Mouse (Mus musculus) cerebellum, adult (tissue): ENCODE measurements around the gene Prkca.

ENCODE experiments used
- ATAC-seq: cut with Nextera tagmentation; 2 replicates; pipeline ENCODE4 v1.9.2; 2017; ENCODE audit warnings: mild to moderate bottlenecking, moderate library complexity, mixed read lengths; ENCODE audit not compliant: insufficient number of reproducible peaks, low FRiP score, low TSS enrichment

Prkca gene

GRCm38 (mm10) chr11:108032568-108032967, 311.2 kb downstream of the Prkca start:
- ATAC-seq, result no peak

- no peak for ATAC-seq
Measured at GRCm38 (mm10) chr11:108030956-108031604, 312.6 kb downstream of the Prkca start.

GRCm38 (mm10) chr11:108029321-108029720, 314.4 kb downstream of the Prkca start:
- no peak for ATAC-seq

GRCm38 (mm10) chr11:108028398-108028797, 315.3 kb downstream of the Prkca start:
- no peak for ATAC-seq

GRCm38 (mm10) chr11:108025726-108026425, 317.9 kb downstream of the Prkca start:
- ATAC-seq, result peak; percentile 52

- ATAC-seq, result peak; percentile 59
Measured at GRCm38 (mm10) chr11:108023188-108023587, 320.5 kb downstream of the Prkca start.

- no peak for ATAC-seq
Measured at GRCm38 (mm10) chr11:108020889-108021288, 322.8 kb downstream of the Prkca start.

- no peak for ATAC-seq
Measured at GRCm38 (mm10) chr11:108015284-108015683, 328.4 kb downstream of the Prkca start.

- ATAC-seq, result no peak
Measured at GRCm38 (mm10) chr11:108013390-108013789, 330.3 kb downstream of the Prkca start.

GRCm38 (mm10) chr11:108010465-108010864, 333.3 kb downstream of the Prkca start:
- no peak for ATAC-seq

- ATAC-seq, result no peak
Measured at GRCm38 (mm10) chr11:107998891-107999290, 344.8 kb downstream of the Prkca start.

- ATAC-seq, result no peak; the same call in 1 of the 2 replicates
Measured at GRCm38 (mm10) chr11:107996896-107997670, 346.6 kb downstream of the Prkca start.

- ATAC-seq, result 0 out of 2 replicates have a peak, but pooled peaks have one; percentile 43
Measured at GRCm38 (mm10) chr11:107994487-107994886, 349.2 kb downstream of the Prkca start.

GRCm38 (mm10) chr11:107993792-107994191, 349.9 kb downstream of the Prkca start:
- ATAC-seq, result no peak

GRCm38 (mm10) chr11:107992500-107992899, 351.2 kb downstream of the Prkca start:
- no peak for ATAC-seq

GRCm38 (mm10) chr11:107991990-107992389, 351.7 kb downstream of the Prkca start:
- ATAC-seq, result no peak

GRCm38 (mm10) chr11:107989241-107989640, 354.5 kb downstream of the Prkca start:
- no peak for ATAC-seq

GRCm38 (mm10) chr11:107985941-107986340, 357.8 kb downstream of the Prkca start:
- no peak for ATAC-seq

GRCm38 (mm10) chr11:107983883-107984282, 359.8 kb downstream of the Prkca start:
- no peak for ATAC-seq

GRCm38 (mm10) chr11:107983224-107983623, 360.5 kb downstream of the Prkca start:
- ATAC-seq, result no peak
